Mouse (Mus musculus) cerebellum, postnatal 14 days (tissue): Measurements from ENCODE around the gene Il2.
A peak's percentile ranks its signal among the peaks of the same experiment; 100 is the strongest.

Source experiments
- DNase-seq, 2 experiments: peaks; one replicate each; pipeline ENCODE4 v3.0.0; 2021; ENCODE audit warnings: mixed read lengths in 2 of 2

Gene Il2

DNA sequence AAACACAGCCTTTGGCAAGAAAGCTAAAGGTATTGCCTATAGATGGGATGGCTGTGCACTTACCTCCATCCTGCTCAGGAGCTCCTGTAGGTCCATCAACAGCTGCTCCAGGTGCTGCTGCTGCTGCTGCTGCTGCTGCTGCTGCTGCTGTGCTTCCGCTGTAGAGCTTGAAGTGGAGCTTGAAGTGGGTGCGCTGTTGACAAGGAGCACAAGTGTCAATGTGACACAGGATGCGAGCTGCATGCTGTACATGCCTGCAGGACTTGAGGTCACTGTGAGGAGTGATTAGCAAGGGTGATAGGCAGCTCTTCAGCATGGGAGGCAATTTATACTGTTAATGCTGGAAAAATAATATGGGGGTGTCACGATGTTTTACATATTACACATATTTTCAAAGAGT, at the start of gene Il2:
Il2 (minus strand) TSS at position 305 of the 400 bp plus-strand sequence.
- DNase-seq, result no peak

DNA sequence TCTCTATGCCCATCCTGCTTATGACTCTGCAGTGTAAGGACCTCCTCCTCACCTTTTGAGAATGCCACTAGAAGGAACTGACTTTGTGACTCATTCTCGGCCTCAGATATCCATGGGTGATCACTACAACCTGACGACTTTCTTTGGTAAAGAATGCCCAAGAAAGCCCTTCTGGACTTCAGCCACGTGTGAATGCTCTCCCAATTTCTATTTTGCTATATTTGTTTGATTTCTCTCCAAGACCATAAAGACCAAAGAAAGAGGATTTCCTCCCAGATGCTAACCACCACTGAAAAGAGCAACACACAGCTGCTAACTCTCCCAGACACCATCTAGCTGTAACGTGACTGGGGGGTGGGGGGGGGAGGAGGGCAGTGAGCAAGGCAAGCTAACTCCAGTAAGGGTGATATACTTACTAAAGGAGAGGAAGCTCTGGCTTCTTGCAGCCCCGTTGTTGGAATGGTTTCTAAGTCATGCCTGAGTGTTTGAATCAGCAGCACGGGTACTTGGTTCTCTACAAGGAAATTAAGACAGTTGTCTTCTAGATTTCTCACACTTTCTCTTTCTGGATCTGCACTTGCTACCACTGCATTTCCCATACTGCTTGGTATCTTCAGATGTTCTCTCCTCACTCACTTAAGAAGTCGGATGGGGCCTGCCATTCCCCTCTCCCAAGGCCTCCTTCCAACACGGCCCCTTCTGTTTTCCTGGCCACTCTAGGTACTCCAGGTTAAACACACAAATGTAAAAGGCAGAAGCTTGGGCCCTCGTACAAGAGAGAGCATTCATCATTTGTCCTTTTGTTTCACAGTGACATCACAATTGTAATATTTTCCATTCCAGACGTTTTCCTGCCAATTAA, 49.2 kb upstream of the Il2 start:
- DNase-seq, result no peak

GRCm38 (mm10) chr3:37173285-37173684, 47.5 kb upstream of the Il2 start:
- no peak for DNase-seq

GRCm38 (mm10) chr3:37169283-37169682, 43.5 kb upstream of the Il2 start:
- DNase-seq, result no peak

GRCm38 (mm10) chr3:37161096-37161495, 35.3 kb upstream of the Il2 start:
- no peak for DNase-seq

GRCm38 (mm10) chr3:37158246-37158645, 32.5 kb upstream of the Il2 start:
- DNase-seq, result no peak

DNA sequence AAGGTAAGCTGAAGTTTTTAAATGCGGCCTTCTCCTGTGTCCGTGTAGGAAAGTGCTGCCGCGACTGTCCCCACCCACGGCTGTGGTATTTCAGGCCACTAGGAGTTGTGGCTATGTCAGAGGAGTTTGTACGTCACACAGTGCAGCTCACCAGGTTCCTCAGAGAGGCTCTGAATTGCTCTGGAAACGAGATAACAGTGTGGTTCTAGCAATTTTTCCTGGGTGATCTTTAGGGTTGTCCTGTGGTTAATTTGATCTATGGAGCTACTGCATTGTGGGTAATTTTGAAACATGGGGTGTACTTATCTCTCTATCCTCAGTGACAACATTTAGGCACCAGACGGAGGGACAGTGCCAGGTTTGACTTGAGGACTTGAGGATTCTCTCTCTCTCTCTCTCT, 31.3 kb upstream of the Il2 start:
- no peak for DNase-seq

- no peak for DNase-seq
These were observed 28.6 kb upstream of the Il2 start for GRCm38 (mm10) chr3:37154396-37154795.

DNA sequence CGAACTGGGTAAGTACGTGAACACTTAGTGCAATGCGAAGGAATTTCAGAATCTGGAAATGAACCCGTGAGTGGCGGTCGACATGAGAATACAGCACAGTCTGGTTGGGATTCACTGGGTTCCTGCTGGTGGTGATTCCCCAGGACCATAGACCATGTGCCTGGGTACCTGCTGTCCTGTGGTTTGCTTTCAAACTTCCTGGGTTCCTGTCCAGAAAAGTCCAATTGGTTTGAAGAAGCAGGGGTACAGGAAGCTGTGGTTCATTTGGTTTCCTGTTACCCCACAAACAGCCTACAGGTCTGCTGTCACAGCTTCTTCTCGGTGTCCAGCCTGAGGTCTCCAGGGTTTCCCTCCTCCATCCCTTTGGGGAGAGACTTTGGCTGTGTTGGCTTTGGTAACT, 27.2 kb upstream of the Il2 start:
- no peak for DNase-seq

- DNase-seq, result no peak
These were observed 26.5 kb upstream of the Il2 start for GRCm38 (mm10) chr3:37152274-37152673.

GRCm38 (mm10) chr3:37146810-37147209, 21.1 kb upstream of the Il2 start:
- no peak for DNase-seq

DNA sequence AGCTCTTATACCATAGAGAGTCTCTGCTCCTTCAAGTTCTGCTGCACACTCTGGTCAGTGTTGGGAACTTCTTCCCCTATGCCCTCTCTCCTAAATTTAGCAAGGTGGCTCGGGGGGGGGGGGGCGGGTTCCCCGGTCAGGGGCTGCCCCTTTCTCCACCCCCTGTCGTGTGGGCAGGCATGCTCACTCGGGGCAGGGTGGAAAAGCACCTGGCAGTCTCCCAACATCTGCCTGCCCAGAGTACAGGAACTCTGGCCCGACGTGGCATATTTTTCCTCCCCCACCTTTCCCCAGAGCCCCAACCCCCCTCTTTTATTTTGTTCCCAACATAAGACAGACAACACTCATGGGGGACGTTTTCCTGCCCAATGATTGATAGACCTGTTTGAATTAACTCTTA, 20.6 kb upstream of the Il2 start:
- peak in 1 of 2 experiments; percentile 6 for DNase-seq

- no peak for DNase-seq
These were observed 19.2 kb upstream of the Il2 start for GRCm38 (mm10) chr3:37144979-37145378.

GRCm38 (mm10) chr3:37141827-37142226, 16.1 kb upstream of the Il2 start:
- no peak for DNase-seq

- no peak for DNase-seq
These were observed 14.6 kb upstream of the Il2 start for GRCm38 (mm10) chr3:37140168-37140906.

DNA sequence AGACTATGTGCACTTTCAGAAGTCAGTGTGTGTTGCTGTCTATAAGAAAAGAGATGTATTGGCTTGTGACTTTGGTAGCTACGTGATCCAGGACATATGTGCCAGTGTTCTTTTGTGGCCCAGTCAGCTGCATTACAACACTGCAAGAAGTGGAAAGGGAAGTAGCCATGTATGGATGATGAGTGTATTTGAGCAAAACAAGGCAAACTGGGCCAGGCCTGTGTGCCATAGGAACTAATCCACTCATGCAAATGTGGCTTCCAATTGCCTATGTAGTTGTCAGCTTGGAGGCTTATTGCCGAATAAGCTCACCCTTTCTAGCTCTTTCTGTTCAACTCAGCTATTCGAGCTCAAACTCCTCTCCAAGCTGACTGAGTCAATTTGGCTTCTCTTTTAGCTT, 13.4 kb upstream of the Il2 start:
- DNase-seq, result no peak

- DNase-seq, result peak; percentile 3 to 21
These were observed 11.5 kb upstream of the Il2 start for GRCm38 (mm10) chr3:37137231-37137630.

DNA sequence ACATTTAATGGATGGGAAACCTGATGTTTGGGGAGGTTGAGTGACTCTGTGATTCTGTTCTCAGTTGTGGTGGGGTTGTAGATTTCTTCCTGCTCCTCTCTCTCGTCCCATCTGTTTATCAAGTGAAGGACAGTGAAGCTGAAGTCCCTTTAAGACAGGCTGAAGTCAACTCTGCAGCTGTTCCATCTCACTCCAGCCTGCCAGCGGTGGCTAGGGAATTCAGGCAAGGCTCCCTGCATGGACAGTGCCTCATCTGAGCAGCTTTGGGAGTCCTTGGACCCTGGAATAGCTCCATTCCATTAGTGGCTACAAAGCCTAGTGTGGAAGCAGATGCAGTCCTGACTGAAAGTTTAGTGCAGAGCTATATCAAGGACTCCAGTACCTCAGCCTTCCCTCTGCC, 3.3 kb upstream of the Il2 start:
- DNase-seq, result no peak

- no peak for DNase-seq
These were observed 2.5 kb upstream of the Il2 start for GRCm38 (mm10) chr3:37128269-37128668.

- no peak for DNase-seq
These were observed 403 bp upstream of the Il2 start for GRCm38 (mm10) chr3:37126162-37126561.

DNA sequence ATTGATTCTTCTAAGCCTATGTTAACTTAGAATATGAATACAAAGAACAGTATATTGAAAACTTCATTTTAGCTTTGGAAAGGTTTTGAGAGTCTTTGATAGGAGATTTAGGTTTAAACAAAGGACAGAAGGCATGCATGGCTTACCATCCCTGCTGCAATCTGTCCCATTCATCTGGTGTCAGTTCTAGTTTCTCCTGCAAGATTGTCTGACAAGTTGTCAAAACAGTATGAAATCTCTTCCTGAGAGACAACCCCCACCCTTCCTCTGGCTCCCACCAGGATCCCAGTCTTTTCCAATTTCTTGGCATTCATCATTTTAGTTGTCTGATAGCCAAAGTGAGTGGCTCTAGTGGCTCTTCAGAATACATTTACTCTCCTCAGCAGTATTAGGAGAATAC, 35.0 kb downstream of the Il2 start:
- no peak for DNase-seq

GRCm38 (mm10) chr3:37084860-37085259, 40.9 kb downstream of the Il2 start:
- no peak for DNase-seq

- peak; percentile 50 to 55 for DNase-seq
These were observed 52.5 kb downstream of the Il2 start for GRCm38 (mm10) chr3:37073211-37073610.
